Mouse (Mus musculus) cerebellum, adult 18-20 months (tissue): Measurements from ENCODE around the gene Ifi47.
"Not testable (repeated sequence)": the region's sequence is repeated elsewhere in the genome, so short reads cannot be mapped to it uniquely, and the experiment has no call there.

Experiments
- DNase-seq, 2 experiments: peaks; one replicate each; pipeline ENCODE4 v3.0.0; 2021

Ifi47 gene

DNA sequence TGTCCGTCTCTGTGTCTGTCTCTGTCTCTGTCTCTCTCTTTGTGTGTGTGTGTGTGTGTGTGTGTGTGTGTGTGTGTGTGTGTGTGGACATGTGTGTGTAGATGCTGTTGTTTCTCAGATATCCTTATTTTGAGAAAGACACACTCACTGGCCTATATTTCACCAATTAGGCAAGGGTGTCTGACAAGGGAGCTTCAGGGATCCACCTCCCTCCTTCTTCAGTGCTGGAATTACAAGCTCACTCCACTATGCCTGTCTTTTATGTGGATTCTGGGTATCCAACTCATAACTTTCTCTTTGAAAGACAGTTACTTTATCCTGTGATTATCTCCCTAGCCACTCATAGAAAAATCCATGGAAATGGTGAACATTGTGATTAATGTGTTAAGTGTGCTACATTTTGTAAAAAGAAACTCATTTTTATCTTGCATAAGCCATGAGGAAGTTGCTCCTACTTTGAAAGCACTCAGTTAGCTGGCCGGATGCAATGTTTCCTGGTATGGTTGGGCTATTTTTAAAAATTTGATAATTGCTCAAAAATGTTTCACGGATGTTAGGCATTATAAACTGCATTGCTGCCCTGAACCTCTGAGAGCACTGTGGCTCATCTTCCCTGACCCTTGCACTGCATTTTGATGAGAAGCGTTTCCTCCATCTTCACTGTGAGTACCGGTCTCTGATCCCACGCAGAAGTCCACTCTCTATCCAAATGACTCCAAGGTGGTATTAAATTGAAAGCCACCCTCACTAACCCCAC is at the start of gene Ifi47:
Gene Ifi47 (plus strand): TSS at position 587 of the 757 bp plus-strand sequence.
- not testable (repeated sequence) for DNase-seq

DNA sequence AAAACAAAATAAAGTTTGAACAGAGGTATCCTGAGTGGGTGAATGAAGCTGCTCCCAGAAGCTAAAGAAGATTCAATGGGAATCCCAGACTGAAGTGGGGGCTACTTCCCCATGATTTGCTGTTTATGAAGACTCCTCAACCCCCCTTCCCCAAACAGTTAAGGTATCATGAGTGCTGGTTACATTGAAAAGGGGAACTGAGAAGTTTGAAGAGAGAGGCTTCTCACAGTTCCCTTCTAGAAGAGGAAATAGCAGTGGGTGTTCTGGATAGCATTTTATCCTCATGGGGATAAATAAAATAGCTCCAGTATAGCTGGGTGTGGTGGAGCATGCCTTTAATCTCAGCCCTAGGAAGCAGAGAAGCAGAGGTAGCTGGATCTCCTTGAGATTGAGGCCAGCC is 26.3 kb upstream of the Ifi47 start:
- DNase-seq: not testable (repeated sequence)

DNA sequence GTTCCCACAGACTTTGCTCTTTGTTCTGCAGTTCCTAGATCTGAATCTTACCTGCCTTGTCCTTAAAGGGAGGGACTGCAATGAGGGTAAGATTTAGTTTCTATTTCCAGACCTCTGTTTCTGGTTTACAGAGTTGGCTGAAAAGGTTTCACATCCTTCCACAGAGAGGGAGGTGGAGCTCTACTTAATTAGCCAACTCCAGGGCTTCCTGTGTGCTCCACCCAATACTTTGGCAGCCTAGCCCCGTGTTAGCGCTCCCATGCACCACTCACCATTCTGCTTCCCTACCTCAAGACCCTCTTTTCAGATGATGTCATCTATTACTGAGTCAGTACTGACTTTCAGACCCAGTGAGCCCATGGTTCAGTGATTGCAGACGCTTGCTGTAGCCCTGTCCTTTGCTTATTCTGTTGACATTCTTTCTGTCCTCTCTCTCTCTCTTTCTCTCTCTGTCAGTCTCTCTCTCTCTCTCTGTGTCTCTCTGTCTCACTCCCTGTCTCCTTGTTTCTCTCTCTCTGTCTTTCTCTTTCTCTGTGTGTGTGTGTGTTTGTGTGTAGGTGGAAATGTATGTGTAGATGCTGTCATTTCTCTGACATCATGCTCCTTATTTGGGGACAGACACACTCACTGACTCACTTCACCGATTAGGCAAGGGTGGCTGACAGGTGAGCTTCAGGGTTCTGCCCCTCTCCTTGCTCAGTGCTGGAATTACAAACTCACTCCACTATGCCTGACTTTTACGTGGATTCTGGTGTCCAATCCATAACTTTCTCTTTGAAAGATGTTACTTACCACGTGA is 25.1 kb upstream of the Ifi47 start, which contains the start of gene 9930111J21Rik2:
Gene 9930111J21Rik2 (minus strand): TSS at position 150 of the 799 bp plus-strand sequence.
- not testable (repeated sequence) for DNase-seq

GRCm38 (mm10) chr11:49051894-49052293 is 24.5 kb upstream of the Ifi47 start:
- not testable (repeated sequence) for DNase-seq

GRCm38 (mm10) chr11:49060061-49060460 is 16.3 kb upstream of the Ifi47 start:
- not testable (repeated sequence) for DNase-seq

DNA sequence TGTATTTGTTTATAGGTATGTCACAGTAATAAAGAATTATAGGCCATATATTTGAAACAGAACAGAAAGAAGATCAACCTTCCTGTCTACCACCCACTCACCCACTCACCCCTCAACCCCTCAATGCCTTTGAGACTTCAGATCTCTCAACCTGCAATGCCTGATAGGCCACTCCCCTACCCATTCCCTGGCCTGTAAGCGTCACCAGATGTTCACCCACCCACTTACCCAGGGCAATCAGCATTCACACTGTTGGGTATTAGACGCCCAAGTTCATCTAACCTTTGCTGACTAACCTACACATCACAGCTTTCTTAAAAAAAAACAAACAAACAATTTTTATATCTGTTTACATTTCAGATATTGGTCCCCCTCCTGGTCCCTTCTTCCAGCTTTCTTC is 14.5 kb upstream of the Ifi47 start:
- DNase-seq: not testable (repeated sequence)

DNA sequence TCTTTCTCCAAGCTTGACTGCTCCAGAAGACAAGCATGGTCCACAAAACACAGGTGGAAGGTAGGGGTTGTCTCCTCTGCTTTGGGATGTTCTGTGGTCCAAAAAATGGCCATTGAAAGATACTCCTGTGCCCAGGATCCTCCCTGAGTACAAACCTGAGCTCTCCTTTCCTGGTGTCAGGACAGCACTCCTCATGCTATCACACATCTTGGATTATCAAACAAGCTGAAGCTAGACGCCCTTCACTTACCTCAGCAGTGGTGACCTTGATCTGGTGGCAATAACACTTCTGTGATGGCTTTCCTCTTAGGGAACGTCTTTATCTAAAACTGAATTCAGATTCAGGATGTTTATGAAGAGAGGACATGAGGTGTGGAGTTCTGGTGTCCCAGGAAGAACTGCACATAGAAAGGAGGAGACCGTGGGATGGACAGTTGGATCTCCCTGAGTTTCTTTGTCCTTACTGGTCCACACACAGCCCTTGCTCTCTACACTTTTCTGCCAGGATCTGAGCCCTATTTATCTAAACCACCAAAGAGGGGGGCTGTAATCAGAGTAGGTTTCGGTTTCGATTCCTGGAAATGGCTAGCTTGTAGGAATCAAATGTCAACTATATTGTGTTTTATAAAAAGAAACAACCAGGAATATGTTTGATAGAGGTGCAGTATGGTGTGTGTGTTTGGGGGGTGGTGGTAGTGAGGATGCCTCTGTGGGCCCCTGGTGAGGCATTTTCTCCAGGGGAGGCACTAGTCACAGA is 12.5 kb upstream of the Ifi47 start, which contains the start of gene Tgtp2:
Gene Tgtp2 (minus strand): TSS at position 494 of the 757 bp plus-strand sequence.
- DNase-seq: not testable (repeated sequence)

DNA sequence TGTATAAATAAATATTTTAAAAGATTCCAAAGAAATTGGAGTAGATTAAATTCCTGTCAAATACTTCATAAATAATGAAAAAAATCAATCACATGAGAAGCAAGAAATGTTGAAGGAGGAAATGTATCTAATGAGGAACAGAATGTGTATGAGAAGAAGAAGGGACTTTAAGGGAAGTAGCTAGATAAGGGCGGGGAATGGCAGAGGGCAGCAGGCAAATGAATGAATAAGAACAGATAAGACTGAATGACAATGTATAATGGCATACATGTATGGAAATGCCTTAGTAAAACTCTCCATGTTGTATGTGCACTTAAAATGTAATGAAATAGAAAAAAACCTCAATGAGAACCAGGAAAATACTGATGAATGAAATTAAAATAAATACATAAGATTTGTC is 8.0 kb upstream of the Ifi47 start:
- no peak for DNase-seq

- DNase-seq: no peak
These were observed 625 bp downstream of the Ifi47 start for GRCm38 (mm10) chr11:49077012-49077411.

- no peak for DNase-seq
These were observed 2.3 kb downstream of the Ifi47 start for GRCm38 (mm10) chr11:49078719-49079118.

DNA sequence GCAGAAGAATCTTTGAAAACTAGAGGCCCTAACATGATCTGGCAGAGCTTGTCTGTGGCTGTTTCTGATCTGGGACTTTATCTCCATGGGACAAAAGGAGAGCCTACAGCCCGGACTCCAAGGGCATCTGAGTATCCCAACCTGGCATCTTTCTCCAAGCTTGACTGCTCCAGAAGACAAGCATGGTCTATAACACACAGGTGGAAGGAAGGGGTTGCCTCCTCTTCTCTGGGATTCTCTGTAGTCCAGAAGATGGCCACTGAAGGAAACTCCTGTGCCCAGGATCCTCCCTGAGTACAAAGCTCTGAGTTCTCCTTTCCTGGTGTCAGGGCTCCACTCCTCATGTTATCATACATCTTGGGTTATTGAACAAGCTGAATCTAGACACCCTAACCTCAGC is 4.2 kb downstream of the Ifi47 start:
- no peak for DNase-seq

DNA sequence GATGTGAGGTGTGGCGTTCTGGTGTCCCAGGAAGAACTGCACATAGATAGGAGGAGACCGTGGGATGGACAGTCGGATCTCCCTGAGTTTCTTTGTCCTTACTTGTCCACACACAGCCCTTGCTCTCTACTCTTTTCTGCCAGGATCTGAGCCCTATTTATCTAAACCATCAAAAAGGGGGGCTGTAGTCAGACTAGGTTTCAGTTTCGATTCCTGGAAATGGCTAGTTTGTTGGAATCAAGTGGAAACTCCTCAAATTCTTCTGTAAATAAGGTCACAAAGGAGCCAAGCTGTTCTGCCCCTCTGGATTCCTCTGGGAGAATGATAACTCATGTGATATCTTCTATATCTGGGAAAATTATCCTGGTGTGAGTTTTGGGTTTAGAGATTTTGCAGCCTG is 5.0 kb downstream of the Ifi47 start:
- no peak for DNase-seq

- DNase-seq: no peak
These were observed 5.5 kb downstream of the Ifi47 start for GRCm38 (mm10) chr11:49081886-49082285.

DNA sequence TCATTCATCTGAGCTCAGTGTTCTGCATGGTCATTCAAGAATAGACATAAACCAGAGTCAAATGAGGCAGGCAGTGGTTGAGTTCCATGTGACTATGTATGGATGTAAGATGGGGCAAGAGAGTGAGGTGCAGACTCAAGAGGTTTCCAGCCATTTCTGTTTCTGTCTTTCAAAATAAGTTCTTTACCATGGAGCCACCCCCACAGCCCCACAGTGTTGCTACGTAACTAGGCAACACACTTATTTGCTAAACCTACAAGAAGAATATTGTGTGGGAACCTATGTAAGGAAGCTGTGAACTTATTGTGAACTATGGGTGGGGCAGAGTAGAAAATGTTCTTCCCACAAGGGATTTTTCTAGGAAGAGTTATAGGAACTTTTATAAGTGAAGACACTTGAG is 6.8 kb downstream of the Ifi47 start:
- DNase-seq: no peak

DNA sequence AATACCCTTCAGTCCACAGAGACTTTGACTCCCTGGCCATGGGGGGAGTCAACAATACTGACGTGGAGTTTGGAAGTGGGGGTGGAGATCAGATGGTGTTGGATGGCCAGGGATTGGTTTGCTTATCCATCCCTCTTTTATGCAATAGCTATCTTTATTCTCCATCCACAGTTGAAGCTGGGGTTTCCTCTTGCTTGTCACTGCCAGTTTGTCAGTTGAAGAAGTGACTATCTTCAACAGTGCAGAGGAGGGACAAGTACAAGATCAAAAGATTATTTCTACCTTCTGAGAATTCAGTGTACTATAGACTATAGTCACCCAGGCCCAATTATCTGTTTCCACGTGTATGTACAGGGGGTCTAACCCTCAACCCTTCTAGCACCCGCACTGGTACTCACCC is 7.4 kb downstream of the Ifi47 start:
- DNase-seq: no peak

GRCm38 (mm10) chr11:49084385-49084784 is 8.0 kb downstream of the Ifi47 start:
- DNase-seq: no peak

DNA sequence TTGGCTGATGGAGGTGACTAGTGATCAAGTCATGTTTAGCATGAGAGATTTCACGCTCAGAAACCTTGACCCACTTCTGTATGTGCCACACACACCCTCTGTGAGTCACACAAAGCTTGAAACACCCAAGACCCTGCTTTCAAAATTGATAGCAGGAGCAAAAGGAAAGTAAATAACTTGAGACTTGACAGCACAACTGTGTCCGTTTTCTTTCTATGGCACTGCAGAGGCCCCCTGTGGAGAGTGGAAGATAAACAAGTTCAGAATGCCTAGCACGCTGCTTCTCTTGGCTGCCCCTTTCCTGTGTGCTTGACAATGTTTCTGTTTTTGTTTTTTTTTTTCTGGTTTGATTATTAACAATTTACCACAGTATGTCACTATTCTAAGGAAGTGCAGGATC is 8.5 kb downstream of the Ifi47 start:
- DNase-seq: no peak

- DNase-seq: no peak
These were observed 10.5 kb downstream of the Ifi47 start for GRCm38 (mm10) chr11:49086858-49087361.

GRCm38 (mm10) chr11:49087830-49088616 is 11.6 kb downstream of the Ifi47 start:
- no peak for DNase-seq

DNA sequence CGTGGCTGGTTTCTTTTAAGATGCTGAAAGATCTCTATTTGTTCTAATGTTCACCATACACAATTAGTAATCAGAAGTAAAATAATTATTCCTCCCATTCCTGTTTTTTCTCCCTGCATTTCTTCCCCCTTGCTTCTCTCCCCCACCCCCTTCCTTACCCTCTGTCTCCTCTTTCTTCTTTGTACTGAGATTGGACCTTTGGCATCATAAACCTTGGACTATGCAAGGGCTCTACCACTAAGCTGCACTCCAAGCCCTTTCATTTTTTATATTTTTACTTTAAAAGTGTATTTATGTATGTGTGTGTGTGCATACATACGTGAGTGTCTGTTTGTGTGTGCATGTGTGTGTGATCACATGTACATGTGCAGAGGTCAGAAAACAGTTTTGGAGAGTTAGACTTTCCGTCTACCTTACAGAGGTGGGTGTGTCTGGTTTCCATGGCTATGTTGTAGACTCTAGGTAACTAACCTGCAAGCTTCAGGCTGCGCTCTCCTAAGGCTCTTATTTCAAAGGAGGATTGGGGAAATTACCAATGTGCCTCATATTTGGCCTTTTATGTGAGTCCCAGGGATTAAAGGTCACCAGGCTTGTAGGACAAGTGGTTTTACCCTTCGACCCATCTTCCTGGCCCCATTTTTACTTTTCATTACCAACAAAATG is 12.7 kb downstream of the Ifi47 start:
- DNase-seq: no peak

DNA sequence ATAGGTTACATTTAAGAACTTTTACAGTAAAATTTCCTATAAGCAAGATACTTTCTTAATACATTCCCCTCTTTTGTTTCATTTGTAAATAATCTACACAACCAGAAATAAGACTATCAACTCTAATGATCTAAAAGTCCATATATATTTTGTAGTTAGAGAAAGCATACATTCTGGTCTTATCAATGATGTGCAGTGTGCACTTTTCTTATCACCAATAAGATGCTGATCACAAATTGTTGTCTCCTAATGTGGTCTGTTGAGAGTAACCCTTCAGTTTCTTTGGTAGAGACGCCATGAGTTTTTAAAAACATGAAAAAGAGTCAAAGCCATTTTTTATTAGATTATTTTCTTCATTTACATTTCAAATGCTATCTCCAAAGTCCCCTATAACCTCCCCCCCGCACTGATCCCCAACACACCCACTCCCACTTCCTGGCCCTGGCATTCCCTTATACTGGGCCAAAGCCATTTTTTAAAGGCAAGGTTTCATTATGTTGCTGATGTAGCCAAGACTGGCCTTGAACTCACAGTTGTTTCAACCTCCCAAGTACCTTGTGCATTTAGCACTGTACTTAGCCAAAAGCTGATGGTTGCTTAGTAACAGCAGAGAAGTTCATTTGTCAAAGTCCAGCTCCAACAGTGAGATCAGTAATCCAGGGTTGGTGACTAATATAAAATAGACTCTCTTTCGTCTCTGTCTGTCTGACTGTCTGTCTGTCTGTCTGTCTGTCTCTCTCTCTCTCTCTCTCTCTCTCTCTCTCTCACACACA is 13.5 kb downstream of the Ifi47 start:
- no peak for DNase-seq
